Mouse (Mus musculus) v-Abl transformed pro-B cells (cell line): ENCODE measurements around the gene Lingo2.

Source experiments
- in situ Hi-C, 2 experiments: fragments of 400-800 bp; cut with MboI; formaldehyde crosslinking; loops; one replicate each; pipeline ENCODE4 v1.15.1; 2025; ENCODE audit not compliant: unreplicated experiment in 2 of 2

Gene Lingo2

DNA sequence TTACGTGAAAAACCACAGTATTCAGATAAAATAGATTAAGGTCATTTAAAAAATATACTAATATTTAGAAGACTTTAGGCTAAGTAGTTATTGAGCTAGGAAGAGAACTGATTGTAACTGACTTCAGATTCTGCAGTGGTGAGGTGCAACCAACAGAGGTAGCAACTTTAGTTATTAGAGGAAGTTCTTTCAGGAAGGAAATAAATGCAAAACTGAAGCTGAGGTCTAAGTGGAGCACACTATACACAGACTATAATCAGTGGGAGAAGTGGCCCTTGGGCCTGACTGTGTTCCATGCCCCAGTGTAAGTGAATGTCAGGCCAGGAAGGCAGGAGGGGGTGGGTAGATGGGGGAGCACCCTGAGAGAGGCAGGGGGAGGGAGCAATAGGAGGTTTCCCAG is 385.0 kb downstream of the Lingo2 start:
- in situ Hi-C loops, result no loop called here

DNA sequence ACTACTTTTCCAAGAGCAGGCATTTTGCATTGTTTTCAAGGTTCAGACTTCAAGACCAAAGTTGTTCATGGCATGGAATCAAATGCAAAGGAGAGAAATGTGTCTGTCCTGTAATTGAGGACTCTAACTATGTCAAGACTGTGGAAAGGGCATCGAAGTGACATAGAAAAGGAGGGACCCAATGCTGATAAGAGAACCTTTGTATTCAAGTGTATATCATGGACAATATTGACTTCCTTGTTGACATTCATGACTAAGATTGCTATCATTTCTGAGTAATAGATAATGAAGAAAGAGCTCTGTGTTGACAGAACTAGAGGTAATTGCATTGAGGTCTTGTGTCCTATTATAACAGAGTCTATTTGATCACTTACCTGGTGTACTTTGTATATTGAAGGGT is 390.6 kb downstream of the Lingo2 start:
- in situ Hi-C loops, result no loop called here

DNA sequence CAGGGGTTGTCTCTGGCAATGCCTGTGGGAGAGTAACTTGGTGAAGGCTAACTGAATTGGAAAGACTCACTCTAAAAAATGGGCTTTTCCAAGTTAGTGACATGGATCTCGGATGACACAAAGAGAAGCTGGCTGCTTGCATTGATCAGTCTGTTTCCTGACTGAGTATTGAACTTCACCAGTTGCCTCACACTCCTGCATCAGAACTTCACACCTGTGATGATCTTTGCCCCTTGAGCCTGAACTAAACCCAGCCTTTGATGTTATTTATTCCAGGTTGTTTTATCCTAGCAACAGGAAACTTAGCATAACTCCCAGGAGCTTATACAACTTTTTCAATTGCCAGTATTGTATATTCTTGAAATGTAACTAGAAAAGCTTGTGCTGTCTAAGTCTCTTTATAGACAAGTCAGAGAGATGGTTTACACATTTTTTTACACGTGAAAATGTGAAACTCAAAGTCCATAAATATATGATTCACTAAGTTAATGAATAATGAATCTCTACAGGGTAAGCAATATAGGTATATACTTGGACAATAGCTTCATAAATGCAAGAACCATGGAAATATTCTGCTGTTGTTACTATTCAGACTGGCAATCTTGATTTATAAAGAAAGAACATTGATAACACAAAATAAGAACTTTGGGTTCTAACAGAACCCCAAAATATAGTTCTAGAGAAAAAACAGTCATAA is 410.7 kb downstream of the Lingo2 start:
- in situ Hi-C loops, result no loop called here

GRCm38 (mm10) chr4:36533895-36534294 is 417.7 kb downstream of the Lingo2 start:
- in situ Hi-C loops, result no loop called here

GRCm38 (mm10) chr4:36490255-36490654 is 461.3 kb downstream of the Lingo2 start:
- in situ Hi-C loops, result no loop called here

DNA sequence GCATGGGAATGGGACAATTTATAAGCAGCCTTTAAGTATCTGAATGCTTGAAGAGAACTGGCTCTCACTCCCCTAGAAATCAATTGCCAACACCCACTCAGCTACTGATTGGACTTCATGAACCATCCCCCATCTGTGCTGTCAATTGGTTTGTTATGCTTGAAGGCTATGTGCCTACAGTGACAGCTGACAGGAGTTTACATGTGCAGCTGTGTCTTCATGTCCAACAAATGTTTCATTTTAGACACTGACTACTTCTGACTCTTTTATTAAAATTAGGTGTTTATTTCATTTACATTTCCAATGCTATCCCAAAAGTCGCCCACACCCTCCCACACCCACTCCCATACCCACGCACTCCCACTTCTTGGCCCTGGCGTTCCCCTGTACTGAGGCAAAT is 516.3 kb downstream of the Lingo2 start:
- in situ Hi-C loops, result no loop called here

DNA sequence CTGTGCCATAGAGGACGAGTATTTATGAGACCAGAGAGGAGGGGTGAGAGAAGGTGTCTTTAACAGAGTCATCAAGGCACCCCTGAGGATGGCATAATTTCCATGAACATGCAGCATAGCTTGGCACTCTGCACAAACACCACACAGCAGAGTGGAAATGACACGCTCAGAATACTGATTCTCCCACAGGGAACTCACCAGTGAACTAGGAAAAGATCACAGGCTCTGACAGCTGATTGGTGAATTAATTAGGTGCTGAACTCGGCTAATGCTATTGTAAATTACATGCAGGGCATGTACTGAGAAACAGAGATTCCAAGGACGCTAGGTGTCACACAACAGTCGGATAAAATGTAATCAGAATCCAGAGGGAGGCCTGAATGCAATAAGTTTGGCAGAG is 525.4 kb downstream of the Lingo2 start:
- in situ Hi-C loops, result no loop called here

GRCm38 (mm10) chr4:36407350-36407749 is 544.2 kb downstream of the Lingo2 start:
- in situ Hi-C loops, result no loop called here

DNA sequence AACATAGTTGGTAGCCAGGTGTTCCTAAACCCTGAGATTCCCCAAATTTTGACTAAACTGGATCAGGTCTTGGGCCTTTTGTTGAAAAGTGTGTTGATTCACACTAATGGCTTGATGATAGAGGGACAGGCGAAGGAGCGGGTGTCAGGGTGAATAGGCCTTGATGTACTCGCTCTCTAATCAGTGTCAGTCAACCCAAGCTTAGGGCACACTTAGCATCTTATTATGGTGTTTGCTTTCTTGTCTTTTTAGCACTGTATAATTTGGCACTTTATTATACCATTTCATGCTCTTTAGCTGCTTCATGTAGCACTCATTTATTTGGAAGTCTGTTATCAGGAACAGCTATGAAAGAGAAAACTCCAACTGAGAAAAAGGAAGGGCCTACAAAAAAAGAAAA is 582.6 kb downstream of the Lingo2 start:
- in situ Hi-C loops, result no loop called here

DNA sequence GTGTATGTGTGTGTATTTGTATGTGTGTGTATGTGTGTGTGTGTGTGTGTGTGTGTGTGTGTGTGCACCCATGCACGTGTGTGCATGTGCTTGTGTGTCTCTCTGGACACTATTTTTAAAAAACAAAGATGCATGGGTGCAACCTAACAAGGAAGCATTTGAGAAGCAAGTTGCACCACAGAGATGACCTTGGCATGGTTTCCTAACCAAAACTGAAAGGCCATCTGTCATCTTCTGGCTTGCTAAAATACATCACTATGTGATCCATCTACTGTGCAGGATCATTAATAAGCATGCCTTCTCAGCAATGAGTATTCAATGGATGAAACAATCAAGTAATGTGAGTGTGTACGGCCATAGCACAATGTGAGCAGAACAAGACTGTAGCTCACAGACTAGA is 597.1 kb downstream of the Lingo2 start:
- in situ Hi-C loops, result no loop called here

GRCm38 (mm10) chr4:36331741-36332140 is 619.8 kb downstream of the Lingo2 start:
- in situ Hi-C loops, result no loop called here

GRCm38 (mm10) chr4:36325603-36326002 is 625.9 kb downstream of the Lingo2 start:
- in situ Hi-C loops, result no loop called here

DNA sequence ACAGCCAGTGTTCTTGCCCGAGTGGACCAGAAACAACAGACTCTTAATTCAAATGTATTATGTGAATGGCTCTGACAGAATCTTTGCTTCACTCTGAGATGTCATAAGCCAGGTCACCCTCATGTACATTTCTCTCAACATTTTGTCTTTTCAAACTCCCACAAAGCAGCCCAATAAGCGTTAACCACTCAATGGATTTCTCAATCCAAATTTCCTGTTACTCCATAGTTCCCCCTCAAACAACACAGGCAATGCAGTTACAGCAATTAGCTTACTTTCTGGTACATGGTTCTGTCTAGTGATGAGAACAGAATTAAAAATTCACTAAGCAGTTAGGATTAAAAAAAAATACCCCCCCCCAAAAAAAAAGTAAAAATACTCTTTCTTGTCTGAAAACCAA is 638.5 kb downstream of the Lingo2 start:
- in situ Hi-C loops, result no loop called here

- in situ Hi-C loops, result no loop called here
Observed at GRCm38 (mm10) chr4:36311431-36311830, 640.1 kb downstream of the Lingo2 start.

GRCm38 (mm10) chr4:36305228-36305627 is 646.3 kb downstream of the Lingo2 start:
- in situ Hi-C loops, result no loop called here

GRCm38 (mm10) chr4:36289701-36290053 is 661.9 kb downstream of the Lingo2 start:
- in situ Hi-C loops, result no loop called here

DNA sequence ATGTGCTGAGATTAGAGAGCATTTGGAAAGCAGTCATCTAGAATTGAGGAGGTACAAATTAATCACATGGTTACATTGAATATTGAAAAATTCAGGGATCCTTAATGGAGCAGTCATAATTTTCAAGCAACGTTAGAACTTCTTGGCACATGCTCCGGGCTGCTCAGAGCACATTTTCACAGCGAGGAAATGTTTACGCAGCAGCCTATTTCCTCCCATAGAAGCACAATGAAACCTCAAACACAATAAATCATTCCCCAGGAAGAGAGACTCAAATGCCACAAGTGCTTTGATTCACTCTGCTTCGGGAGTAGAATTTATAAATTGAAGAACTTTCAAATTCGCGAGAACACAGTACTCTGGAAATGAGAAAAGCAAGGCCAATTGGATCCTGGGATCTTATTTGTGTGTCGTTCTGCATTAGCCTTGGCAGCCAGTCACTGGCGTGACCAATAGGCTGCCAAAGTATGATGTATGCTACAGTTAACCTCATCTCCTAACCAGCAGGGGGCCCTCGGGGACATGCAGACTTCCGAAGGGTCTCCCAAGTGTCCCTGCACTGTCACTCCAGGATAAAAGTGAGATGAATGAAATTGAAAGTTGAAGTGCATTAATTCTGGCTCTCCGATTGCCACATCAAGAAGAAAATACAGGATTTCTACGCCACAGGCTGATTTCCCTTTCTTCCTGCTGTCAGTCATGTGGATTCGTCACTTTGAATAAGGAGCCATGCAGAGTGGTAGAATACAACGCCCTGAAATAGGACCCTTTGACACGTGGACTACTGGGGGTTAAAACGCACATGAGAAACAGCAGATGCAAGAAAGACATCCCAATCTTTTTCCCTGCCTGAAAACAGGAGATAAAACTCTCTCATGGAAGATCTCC is 662.5 kb downstream of the Lingo2 start:
- in situ Hi-C loops, result no loop called here

DNA sequence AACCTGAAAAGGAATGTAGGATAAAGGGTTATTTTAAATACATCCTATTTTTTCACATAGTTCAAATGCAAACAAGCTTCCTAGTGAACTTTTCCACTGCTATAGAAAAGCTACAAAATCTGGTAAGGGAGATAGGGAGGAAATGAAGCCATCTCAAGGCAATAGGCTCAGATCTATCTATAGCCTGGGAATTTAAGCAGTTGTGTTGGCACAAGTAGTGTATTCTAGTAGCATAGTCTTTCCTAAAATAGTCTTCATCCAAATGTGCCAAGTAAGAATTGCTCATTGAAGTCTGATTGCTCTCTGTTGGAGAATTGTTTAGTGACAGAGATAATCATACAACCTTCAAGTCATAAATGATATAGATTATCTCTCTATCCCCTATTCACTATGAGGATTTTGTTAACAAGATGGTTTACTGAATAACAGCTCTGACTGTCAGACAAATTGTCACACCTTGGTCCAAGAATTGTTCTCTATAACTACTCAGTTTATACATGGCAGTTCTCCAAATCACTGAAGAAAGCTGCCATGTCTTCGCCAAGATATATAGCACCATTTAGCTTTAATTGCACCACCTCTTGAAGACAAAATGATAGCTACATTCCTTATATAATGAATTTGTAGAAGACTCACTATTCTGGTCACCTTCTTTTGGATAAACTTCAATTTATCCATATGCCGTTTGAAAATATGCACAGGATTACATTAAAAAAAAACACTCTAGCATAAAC is 688.9 kb downstream of the Lingo2 start:
- in situ Hi-C loops, result no loop called here

DNA sequence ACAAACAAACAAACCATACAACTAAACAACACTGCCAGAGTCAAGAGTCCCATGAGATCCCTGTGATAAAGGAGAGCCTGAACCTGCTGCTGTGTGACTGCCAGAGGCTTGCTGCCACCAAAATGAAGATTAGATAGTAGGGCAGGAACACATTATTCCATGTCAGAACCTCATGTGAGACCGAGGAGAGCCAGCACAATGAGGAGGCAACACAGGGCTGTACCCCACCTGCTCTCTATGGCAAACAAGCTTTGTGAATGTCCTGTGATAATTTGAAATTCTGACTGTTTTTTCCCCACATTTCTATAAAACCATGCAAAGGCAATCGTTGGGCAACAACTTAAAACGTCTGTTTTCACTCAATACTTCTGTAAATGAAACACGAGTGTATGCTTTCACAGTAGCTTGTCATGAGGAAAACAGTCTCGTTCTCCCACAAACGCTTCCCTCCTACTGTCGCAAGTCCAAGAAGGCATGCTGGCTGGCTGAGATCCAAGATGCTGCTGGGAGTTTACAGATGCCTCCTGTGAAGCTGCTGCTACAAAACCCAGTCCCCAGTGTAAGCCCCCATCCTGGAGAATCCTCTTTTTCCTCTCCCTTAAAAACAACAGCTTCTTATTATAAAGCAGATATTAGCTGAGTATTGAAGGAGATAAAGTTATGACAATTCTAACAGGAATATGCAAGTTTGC is 765.2 kb downstream of the Lingo2 start:
- in situ Hi-C loops, result no loop called here

DNA sequence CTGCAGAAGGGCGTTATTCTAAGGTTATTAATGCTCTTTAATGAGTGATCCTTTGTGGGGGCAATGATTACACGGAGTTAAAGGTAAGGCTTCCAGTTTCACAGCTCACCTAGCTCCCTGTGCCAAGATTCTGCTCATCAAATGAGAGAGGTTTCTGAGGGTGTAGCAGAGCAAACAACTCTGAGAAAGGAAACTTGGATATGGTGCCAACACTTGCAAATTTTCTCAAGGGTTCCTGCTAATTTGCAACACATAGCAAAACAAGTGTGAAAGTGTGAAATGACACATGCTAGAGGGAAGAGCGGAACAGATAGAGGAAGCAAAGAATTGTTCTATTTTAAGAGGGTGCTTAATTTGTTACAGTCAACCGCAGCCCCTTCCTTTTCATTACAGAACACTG is 767.9 kb downstream of the Lingo2 start:
- in situ Hi-C loops, result no loop called here

DNA sequence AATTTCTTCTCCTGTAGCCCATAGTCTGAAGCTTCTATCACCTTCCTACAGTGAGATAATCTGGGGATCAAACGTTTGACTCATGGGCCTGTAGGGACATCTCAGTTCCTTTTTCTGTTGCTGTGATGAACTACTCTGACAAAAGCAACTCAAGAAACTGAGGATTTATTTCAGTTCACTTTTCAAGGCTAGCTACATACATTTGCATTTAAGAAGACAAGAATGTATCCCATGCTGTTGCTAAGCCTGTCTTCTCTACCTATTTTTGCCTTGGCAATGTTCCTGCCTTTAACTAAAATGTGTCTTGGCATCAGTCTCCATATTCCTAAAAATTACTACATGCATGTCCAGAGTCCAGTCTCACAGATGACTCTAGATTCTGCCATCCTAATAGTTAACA is 781.4 kb downstream of the Lingo2 start:
- in situ Hi-C loops, result no loop called here
